Mouse (Mus musculus): Measurements from ENCODE around the gene Tlx2. TPM values are rescaled to one million over a fixed set of nuclear protein-coding genes. Genes with fewer than 3 reads are reported as not detected.

The Tlx2 gene
- total RNA-seq, 2 experiments from 2014 or later, result not detected

GRCm38 (mm10) chr6:83025221-83025620 is 44.9 kb downstream of the Tlx2 start:
- DNase-seq (ENCODE audit: low spot score in 2 of 2), result no peak

- no peak for DNase-seq (ENCODE audit: low spot score in 2 of 2)
These were observed 45.7 kb downstream of the Tlx2 start for GRCm38 (mm10) chr6:83024421-83024820.

DNA sequence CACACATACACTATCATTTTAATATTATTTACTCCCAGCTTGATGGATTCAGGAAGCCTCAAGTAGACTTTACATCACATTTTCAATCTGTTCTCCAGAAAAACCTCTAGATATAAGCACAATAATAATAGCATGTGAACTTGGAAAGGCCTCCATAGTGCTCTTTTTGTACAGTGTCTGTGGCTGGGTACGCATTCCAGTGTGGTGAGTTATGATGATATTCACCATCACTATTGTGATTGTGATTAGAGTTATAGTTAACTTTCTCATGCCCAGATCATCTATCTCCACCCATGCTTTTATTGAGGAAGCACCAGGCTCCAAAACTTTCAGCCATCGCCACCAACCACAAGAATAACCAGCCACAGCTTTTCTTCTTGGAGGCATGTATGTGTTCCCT is 46.3 kb downstream of the Tlx2 start:
- DNase-seq (ENCODE audit: low spot score in 2 of 2), result no peak

GRCm38 (mm10) chr6:83023008-83023407 is 47.1 kb downstream of the Tlx2 start:
- DNase-seq (ENCODE audit: low spot score in 2 of 2), result no peak

DNA sequence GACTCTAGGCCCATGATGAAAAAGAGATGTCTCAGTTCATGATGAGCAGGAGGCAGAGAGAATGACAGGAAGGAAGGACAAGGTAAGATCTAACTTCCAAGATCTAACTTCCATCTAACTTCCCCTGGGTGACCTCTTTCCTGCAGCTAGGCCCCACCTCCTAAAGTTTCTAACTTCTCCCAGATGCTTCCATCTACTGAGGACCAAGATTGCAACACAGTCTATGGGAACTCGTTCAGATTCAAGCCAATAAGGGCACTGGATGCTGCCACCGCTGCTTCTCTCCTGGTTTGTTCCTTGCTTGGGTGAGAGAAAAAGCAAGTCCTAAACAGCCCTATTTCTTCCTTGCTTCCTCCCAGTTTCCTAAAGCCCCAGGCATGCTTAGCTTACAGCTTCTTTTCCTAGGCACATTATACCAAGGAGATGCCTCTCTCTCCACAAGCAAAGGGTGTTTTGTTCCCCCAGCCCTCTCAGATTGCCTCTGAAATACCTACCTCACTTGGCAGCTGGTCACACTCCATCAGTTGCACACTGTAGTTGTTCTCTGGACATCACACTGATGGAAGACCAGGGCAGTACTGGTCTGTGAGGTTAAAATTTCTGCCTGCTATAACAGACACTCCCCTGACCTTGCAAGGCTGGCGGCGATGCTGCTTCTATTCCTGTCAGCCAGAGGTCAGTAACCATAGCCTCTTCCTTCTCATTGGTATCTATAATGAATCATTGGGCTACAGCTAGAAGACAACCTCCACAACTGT is 49.1 kb downstream of the Tlx2 start:
- DNase-seq (ENCODE audit: low spot score in 2 of 2), result no peak

GRCm38 (mm10) chr6:83020121-83020520 is 50.0 kb downstream of the Tlx2 start:
- DNase-seq (ENCODE audit: low spot score in 2 of 2), result no peak

- DNase-seq (ENCODE audit: low spot score in 2 of 2), result no peak
These were observed 51.0 kb downstream of the Tlx2 start for GRCm38 (mm10) chr6:83019044-83019443.

Small RNA genes lying within 50 kb of the gene (microRNA-seq; reads per million reads assigned to microRNA genes)
- 0 reads per million in 2 experiments for gene Mir3470a
- 0 to 0.21 reads per million in 2 experiments for gene Mir7040

Other genes starting within 250 kb of the Tlx2 start
- gene Sema4f, start 130.5 kb downstream of the Tlx2 start, total RNA-seq (2021), result 10 to 100 TPM; 37.8 to 41.2 TPM
- gene M1ap, start 123.4 kb downstream of the Tlx2 start, total RNA-seq (2021), result not detected
- gene Dok1, start 36.8 kb downstream of the Tlx2 start, total RNA-seq (2021), result 1 to 10 TPM; 1.8 to 2.7 TPM
- 1 to 10 TPM; 2.0 to 2.2 TPM for gene Loxl3, start 36.1 kb downstream of the Tlx2 start, total RNA-seq (2021)
- gene Aup1, start 15.8 kb downstream of the Tlx2 start, total RNA-seq (2021), result 100 to 1,000 TPM; 114 to 121 TPM
- 10 to 100 TPM; 37.7 to 46.2 TPM for gene Htra2, start 15.0 kb downstream of the Tlx2 start, total RNA-seq (2021)
- under 1 TPM; 0.56 to 0.93 TPM for gene Dqx1, start 12.4 kb downstream of the Tlx2 start, total RNA-seq (2021)
- gene Pcgf1, start 7.6 kb upstream of the Tlx2 start, total RNA-seq (2021), result 10 to 100 TPM; 27.0 to 30.3 TPM
- gene Lbx2, start 16.1 kb upstream of the Tlx2 start, total RNA-seq (2021), result not detected
- gene Ccdc142, start 31.3 kb upstream of the Tlx2 start, total RNA-seq (2021), result 1 to 10 TPM; 3.7 to 6.2 TPM
- gene Gm42688, start 31.3 kb upstream of the Tlx2 start, total RNA-seq (2021), result 1 to 10 TPM; 5.0 to 5.4 TPM
- 10 to 100 TPM; 54.5 to 59.6 TPM for gene Mrpl53, start 38.7 kb upstream of the Tlx2 start, total RNA-seq (2021)
- gene Mogs, start 45.2 kb upstream of the Tlx2 start, total RNA-seq (2021), result 10 to 100 TPM; 29.6 to 31.8 TPM
- 10 to 100 TPM; 37.2 to 40.2 TPM for gene Wbp1, start 51.3 kb upstream of the Tlx2 start, total RNA-seq (2021)
- 10 to 100 TPM; 23.1 to 26.3 TPM for gene Ino80b, start 55.1 kb upstream of the Tlx2 start, total RNA-seq (2021)
- gene Rtkn, start 65.2 kb upstream of the Tlx2 start, total RNA-seq (2021), result 10 to 100 TPM; 88.3 to 88.8 TPM
- 10 to 100 TPM; 33.0 to 33.3 TPM for gene Wdr54, start 86.1 kb upstream of the Tlx2 start, total RNA-seq (2021)
- 10 to 100 TPM; 33.9 to 35.7 TPM for gene 1700003E16Rik, start 86.1 kb upstream of the Tlx2 start, total RNA-seq (2021)
- gene Dctn1, start 95.6 kb upstream of the Tlx2 start, total RNA-seq (2021), result 100 to 1,000 TPM; 369 to 374 TPM
- gene Slc4a5, start 149.5 kb upstream of the Tlx2 start, total RNA-seq (2021), result under 1 TPM; 0.09 to 0.21 TPM